Mouse (Mus musculus) liver, embryonic 16.5 days (tissue): ENCODE measurements around the gene Ppm1e. TPM values are rescaled to one million over a fixed set of nuclear protein-coding genes. Genes with fewer than 3 reads are reported as not detected.

Experiments
- ATAC-seq: fragments of 200-750 bp; cut with Nextera tagmentation; 2 replicates; pipeline ENCODE4 v1.8.0; 2017; ENCODE audit warnings: low read depth, mild to moderate bottlenecking, moderate number of reproducible peaks, moderate library complexity
- H3K27ac ChIP-seq: fragments of 300-500 bp; sonication (generic); 2 replicates; pipeline ENCODE4 v1.5.1; 2014; ENCODE audit warnings: mild to moderate bottlenecking, low read length
- H3K27me3 ChIP-seq: fragments of 300-500 bp; sonication (generic); 2 replicates; pipeline ENCODE4 v1.6.1; 2014; ENCODE audit warnings: low read depth, low read length, mixed read lengths; ENCODE audit not compliant: control insufficient read depth, insufficient read depth
- H3K36me3 ChIP-seq: fragments of 300-500 bp; sonication (generic); 2 replicates; pipeline ENCODE4 v1.6.1; 2014; ENCODE audit warnings: mild to moderate bottlenecking; ENCODE audit not compliant: control insufficient read depth, insufficient read depth
- H3K4me1 ChIP-seq: fragments of 300-500 bp; sonication (generic); 2 replicates; pipeline ENCODE4 v1.6.1; 2014; ENCODE audit warnings: low read depth, low read length, mixed read lengths; ENCODE audit not compliant: control insufficient read depth
- H3K4me2 ChIP-seq: fragments of 300-500 bp; sonication (generic); 2 replicates; pipeline ENCODE4 v1.6.1; 2014; ENCODE audit warnings: low read depth, low read length, mixed read lengths
- H3K4me3 ChIP-seq: fragments of 300-500 bp; sonication (generic); 2 replicates; pipeline ENCODE4 v1.5.1; 2014; ENCODE audit warnings: low read depth, mild to moderate bottlenecking, low read length
- H3K9ac ChIP-seq: fragments of 300-500 bp; sonication (generic); 2 replicates; pipeline ENCODE4 v1.6.1; 2014; ENCODE audit warnings: low read depth, low read length
- H3K9me3 ChIP-seq: fragments of 300-500 bp; sonication (generic); replicated peaks from 2 replicates; pipeline ENCODE4 v1.6.1; 2016; ENCODE audit warnings: low read length; ENCODE audit not compliant: control insufficient read depth
- WGBS: fragments of 180-500 bp; shearing (Covaris S2); extraction: QIAGEN DNeasy Blood & Tissue Kit; methylation state at CpG from one replicate; pipeline ENCODE4 v1.1.7; 2014; ENCODE audit not compliant: insufficient replicate concordance; 5-methylcytosine and 5-hydroxymethylcytosine counted together
- polyA plus RNA-seq: library from polyadenylated mRNA; unstranded; fragments of >200 nt; fragmentation: Nextera tagmentation; extraction: Ambion mirVana; gene quantifications from 2 replicates; pipeline ENCODE4 v1.2.1, GENCODE M21; 2015

The Ppm1e gene
- polyA plus RNA-seq, 1 experiment from 2014 or later = 1.6 TPM

- Histone ChIP-seq H3K9ac (no peak overlapping the region), H3K36me3 (no peaks in the 10 kb centered on the region), H3K27me3 (no peaks in the 10 kb centered on the region), H3K27ac (0 out of 2 replicates have a peak overlapping the region, but pooled peaks have one; percentile 10), H3K4me2 (no peak overlapping the region), H3K4me3 (no peak overlapping the region), H3K9me3 (no peaks in the 10 kb centered on the region), H3K4me1 (peaks cover 19% of the 10 kb centered on the region)
- WGBS = 53% methylated on average over 7 of the region's 7 CpGs
- ATAC-seq = no peak
Measured at GRCm38 (mm10) chr11:87367061-87367460, 8.2 kb upstream of the Ppm1e start.

DNA sequence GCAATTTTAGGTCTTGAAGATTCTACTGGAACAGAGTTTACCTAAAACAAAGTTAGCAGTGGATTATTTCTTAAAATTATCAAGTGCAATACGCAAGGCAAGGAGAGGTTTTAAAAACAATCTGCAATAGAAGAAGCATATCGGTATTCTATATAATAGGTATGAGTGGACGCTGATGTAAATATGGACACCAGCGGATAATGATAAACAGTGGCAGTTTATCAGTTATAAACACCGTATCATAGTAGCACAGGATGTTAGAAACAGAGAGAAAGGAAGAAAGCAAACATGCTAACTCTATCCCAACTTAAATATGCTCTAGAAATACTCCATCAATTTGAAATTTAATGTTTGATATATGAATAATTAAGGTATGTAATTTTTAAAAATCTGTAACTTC lies 6.3 kb upstream of the Ppm1e start:
- 53% methylated on average over 5 of the region's 5 CpGs for WGBS
- Histone ChIP-seq H3K4me3 (no peak overlapping the region), H3K9ac (no peak overlapping the region), H3K4me1 (peaks cover 19% of the 10 kb centered on the region), H3K27ac (no peak overlapping the region), H3K36me3 (no peaks in the 10 kb centered on the region), H3K4me2 (no peak overlapping the region), H3K27me3 (peaks cover 10% of the 10 kb centered on the region), H3K9me3 (no peaks in the 10 kb centered on the region)
- ATAC-seq = 0 out of 2 replicates have a peak, but pooled peaks have one; percentile 17

DNA sequence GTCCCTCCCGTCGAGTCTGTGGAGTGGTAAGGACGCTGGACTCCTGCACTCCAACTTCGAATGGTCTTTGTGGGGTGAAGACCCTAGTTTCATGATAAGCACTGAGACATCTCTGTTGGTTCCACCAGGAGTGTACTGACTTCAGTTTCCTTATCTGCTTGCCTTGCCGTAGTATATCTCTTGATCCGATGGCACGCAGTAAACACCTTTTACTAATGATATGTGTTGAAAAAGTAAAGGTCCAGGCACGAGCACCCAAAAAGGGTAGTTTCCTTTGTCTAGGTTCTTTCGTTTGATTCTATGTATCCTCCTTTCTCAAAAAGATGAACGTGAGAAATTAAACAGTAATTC lies 414 bp upstream of the Ppm1e start:
- H3K27me3 ChIP-seq = peaks cover 40% of the 10 kb centered on the region
- H3K4me3 ChIP-seq = peak overlapping the region; percentile 86
- WGBS = 8% methylated on average over 10 of the region's 10 CpGs
- peaks cover 17% of the 10 kb centered on the region for H3K4me1 ChIP-seq
- H3K4me2 ChIP-seq = peak overlapping the region; percentile 93
- peak overlapping the region; percentile 16; the same call in 1 of the 2 replicates for H3K27ac ChIP-seq
- H3K9ac ChIP-seq = peak overlapping the region; percentile 85
- H3K36me3 ChIP-seq = no peaks in the 10 kb centered on the region
- H3K9me3 ChIP-seq = no peaks in the 10 kb centered on the region
- 0 out of 2 replicates have a peak, but pooled peaks have one; percentile 3 for ATAC-seq

DNA sequence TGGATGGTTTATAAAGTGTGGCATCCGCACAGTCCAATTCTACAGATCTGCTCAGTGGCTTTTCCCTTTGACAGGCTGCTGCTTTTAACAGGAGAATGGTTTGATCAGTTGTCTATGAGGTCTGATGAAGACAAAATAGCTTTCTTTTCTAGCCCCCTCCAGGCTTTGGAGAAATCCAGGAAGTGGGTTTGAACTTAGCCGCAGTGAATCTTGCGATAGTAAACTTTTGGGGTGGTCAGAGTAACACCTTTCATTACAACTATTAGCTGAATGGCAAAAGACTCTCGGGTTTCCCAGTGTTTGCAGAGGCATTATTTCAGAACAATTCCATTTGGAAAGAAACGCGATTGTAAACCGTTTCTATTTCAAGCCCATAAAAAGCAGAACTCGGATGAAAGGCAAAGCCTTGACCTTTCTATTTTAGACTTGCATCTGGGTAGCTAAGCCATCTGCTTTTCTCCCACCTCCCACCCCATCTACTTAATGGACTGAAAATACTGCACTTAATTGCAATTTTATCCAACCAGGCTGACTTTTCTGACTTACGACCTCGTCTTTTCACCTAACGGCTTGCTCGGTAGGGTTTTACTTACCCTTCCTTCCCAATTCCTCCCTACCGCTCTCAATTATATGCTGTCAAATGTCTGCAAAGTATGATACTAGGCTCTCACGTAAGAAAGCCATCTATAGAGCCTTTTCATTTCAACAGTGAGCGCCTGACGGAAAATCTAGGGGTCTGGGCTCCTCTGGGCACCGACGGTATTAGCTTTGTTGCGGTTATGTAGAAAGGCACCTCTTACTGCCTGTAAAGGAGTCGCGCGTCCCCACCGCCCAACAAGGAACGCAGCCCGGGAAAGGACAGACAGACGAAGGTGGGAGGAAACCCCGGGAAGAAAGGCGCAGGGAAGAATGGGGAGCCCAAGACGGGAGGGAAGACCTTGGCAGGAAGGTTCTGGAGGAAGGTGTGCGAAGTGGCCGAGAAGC lies 1.2 kb downstream of the Ppm1e start:
- 4% methylated on average over 31 of the region's 31 CpGs for WGBS
- Histone ChIP-seq H3K9ac (peak overlapping the region; percentile 85), H3K4me3 (peak overlapping the region; percentile 86), H3K36me3 (no peaks in the 10 kb centered on the region), H3K9me3 (no peaks in the 10 kb centered on the region), H3K4me1 (peaks cover 17% of the 10 kb centered on the region), H3K4me2 (peak overlapping the region; percentile 93), H3K27ac (peak overlapping the region; percentile 61; the same call in 1 of the 2 replicates), H3K27me3 (peaks cover 40% of the 10 kb centered on the region)
- ATAC-seq = no peak

- no peak overlapping the region for H3K4me3 ChIP-seq
- H3K36me3 ChIP-seq = no peaks in the 10 kb centered on the region
- no peak overlapping the region for H3K4me2 ChIP-seq
- no peak overlapping the region for H3K27ac ChIP-seq
- peaks cover 17% of the 10 kb centered on the region for H3K4me1 ChIP-seq
- H3K9me3 ChIP-seq = no peaks in the 10 kb centered on the region
- H3K27me3 ChIP-seq = peaks cover 27% of the 10 kb centered on the region
- no peak for ATAC-seq
- WGBS = 69% methylated on average over 1 of the region's 1 CpGs
- no peak overlapping the region for H3K9ac ChIP-seq
Measured at GRCm38 (mm10) chr11:87354861-87355260, 4.0 kb downstream of the Ppm1e start.

DNA sequence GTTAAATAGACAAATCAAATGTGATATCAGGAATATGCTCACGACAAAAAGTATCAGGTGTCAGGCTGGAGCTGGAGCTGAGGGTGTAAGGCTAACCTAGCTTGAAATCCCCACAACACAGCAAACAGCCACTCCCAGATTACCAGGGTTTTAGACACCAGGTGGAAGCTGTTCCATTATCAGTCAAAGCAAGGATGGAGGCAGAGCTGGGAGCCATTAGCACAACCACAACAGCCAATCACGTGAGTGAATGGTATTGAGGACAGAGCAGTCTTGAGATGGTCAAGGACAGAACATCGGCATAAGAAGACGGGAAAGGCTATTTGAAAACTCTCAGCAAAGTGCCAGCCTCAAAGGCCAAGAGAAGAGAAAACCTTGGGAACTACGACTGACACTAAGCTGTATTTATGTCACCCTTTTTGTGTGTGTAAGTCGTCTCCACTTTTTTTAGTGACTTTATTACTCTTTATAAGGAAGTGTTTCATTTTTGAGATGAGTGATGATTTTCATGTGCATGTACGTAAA lies 5.1 kb downstream of the Ppm1e start:
- Histone ChIP-seq H3K4me3 (no peak overlapping the region), H3K4me2 (no peak overlapping the region), H3K36me3 (no peaks in the 10 kb centered on the region), H3K9ac (no peak overlapping the region), H3K9me3 (no peaks in the 10 kb centered on the region), H3K4me1 (peaks cover 10% of the 10 kb centered on the region), H3K27ac (no peak overlapping the region), H3K27me3 (peaks cover 15% of the 10 kb centered on the region)
- no peak for ATAC-seq
- WGBS = 68% methylated on average over 7 of the region's 7 CpGs

- Histone ChIP-seq H3K9me3 (no peaks in the 10 kb centered on the region), H3K4me3 (no peak overlapping the region), H3K27me3 (no peaks in the 10 kb centered on the region), H3K27ac (no peak overlapping the region), H3K4me2 (no peak overlapping the region), H3K36me3 (no peaks in the 10 kb centered on the region), H3K9ac (no peak overlapping the region), H3K4me1 (no peaks in the 10 kb centered on the region)
- ATAC-seq = no peak
- 66% methylated on average over 3 of the region's 3 CpGs for WGBS
Measured at GRCm38 (mm10) chr11:87326381-87326780, 32.4 kb downstream of the Ppm1e start.

DNA sequence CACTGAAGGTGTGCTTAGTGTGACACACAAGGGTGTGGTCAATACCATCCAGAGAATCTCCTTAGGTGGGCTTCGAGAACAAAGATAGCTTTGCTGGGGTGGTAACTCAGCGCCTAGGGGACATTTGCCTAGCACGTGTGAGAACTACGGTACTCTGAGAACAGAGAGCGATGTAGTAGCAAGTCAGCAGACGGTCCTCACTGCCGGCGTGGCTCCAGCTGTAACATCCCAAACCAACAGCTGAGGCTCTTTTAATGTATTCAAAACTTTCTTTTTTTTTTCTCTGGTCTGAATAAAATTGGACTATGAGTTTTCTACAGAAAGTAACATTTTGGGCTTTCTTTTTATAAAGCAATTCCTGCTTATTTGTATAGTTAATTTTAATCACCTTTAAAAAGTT lies 36.3 kb downstream of the Ppm1e start:
- Histone ChIP-seq H3K27ac (no peak overlapping the region), H3K4me3 (no peak overlapping the region), H3K4me1 (no peaks in the 10 kb centered on the region), H3K36me3 (no peaks in the 10 kb centered on the region), H3K9me3 (no peaks in the 10 kb centered on the region), H3K9ac (no peak overlapping the region), H3K27me3 (no peaks in the 10 kb centered on the region), H3K4me2 (no peak overlapping the region)
- no peak for ATAC-seq
- 68% methylated on average over 8 of the region's 8 CpGs for WGBS

DNA sequence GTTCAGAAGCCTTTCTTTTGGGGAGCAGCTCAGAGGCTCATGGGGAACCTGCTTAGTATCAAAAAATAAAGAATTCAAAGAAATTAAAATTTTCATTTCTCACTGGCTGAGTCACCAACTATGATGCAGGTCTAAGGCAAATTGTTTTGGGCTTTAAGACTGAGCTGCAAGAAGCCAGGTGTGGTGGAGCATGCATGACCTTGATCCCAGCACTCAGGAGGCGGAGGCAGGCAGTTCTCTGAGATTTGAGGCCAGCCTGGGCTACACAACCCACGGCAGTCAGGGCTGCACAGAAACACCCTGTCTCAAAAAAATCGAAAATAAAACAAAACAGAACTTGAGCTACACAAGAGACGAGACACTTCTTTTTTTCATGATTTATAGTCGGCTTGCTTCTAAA lies 38.8 kb downstream of the Ppm1e start:
- H3K4me3 ChIP-seq = no peak overlapping the region
- WGBS = 35% methylated on average over 5 of the region's 5 CpGs
- no peaks in the 10 kb centered on the region for H3K36me3 ChIP-seq
- H3K27me3 ChIP-seq = no peaks in the 10 kb centered on the region
- ATAC-seq = no peak
- no peak overlapping the region for H3K4me2 ChIP-seq
- H3K4me1 ChIP-seq = no peaks in the 10 kb centered on the region
- no peak overlapping the region for H3K27ac ChIP-seq
- no peak overlapping the region for H3K9ac ChIP-seq
- H3K9me3 ChIP-seq = no peaks in the 10 kb centered on the region
